Comparison of ENCODE assay signal across 25 mouse cellular contexts in genomic region chr2:60532495-60532894, GRCm38 (mm10). TPM values are rescaled to one million over a fixed set of nuclear protein-coding genes. Genes with fewer than 3 reads are reported as not detected.
DNase-seq lines count a peak whose midpoint lies in the region; ATAC-seq and TF ChIP-seq lines count a peak whose summit lies in the region.
"Had no signal": no experiment of that assay in that cellular context is flagged by ENCODE, and none has a peak within 500 bp of the region (broad histone marks: within the 10 kb centered on the region; RNA-seq: fewer than 3 reads in every experiment).

No protein-coding gene starts in this region.

- H3K36me3 ChIP-seq in hindbrain, postnatal 0 days (ENCODE audit: insufficient read depth, low read length), result no peaks in the 10 kb centered on the region
- H3K36me3 ChIP-seq in hindbrain, embryonic 13.5 days, result no peaks in the 10 kb centered on the region
- H3K36me3 ChIP-seq in lung, embryonic 16.5 days (ENCODE audit: control insufficient read depth, insufficient read depth, low read length), result no peaks in the 10 kb centered on the region
- H3K36me3 ChIP-seq: forebrain, embryonic 10.5 days; heart, embryonic 10.5 days; heart, embryonic 13.5 days; hindbrain, embryonic 15.5 days had no signal

- H3K9ac ChIP-seq in hindbrain, postnatal 0 days (replicated peaks; ENCODE audit: low read length), result no peak overlapping the region
- H3K9ac ChIP-seq in hindbrain, embryonic 13.5 days, result no peak overlapping the region
- no peak overlapping the region for H3K9ac ChIP-seq in lung, embryonic 16.5 days (ENCODE audit: low read length)
- H3K9ac ChIP-seq: forebrain, embryonic 13.5 days; heart, embryonic 13.5 days; hindbrain, embryonic 15.5 days had no signal

- H3K4me3 ChIP-seq in hindbrain, postnatal 0 days (ENCODE audit: low read length), result no peak overlapping the region
- H3K4me3 ChIP-seq in hindbrain, embryonic 13.5 days, result no peak overlapping the region
- H3K4me3 ChIP-seq in lung, embryonic 16.5 days (ENCODE audit: low read length), result no peak overlapping the region
- H3K4me3 ChIP-seq: forebrain, embryonic 10.5 days; forebrain, embryonic 13.5 days; heart, adult 2 months; heart, embryonic 10.5 days; heart, embryonic 13.5 days; hindbrain, embryonic 15.5 days had no signal

- H3K4me2 ChIP-seq in hindbrain, postnatal 0 days (ENCODE audit: low read depth, low read length), result no peak overlapping the region
- no peak overlapping the region for H3K4me2 ChIP-seq in hindbrain, embryonic 13.5 days
- no peak overlapping the region for H3K4me2 ChIP-seq in lung, embryonic 16.5 days (ENCODE audit: low read depth, low read length)
- H3K4me2 ChIP-seq: forebrain, embryonic 13.5 days; heart, embryonic 13.5 days; hindbrain, embryonic 15.5 days had no signal

- peak; percentile 20 for DNase-seq in hindbrain, postnatal 0 days (ENCODE audit: low spot score)
- no peak for DNase-seq in lung, adult 18-20 months
- DNase-seq in brain, adult 2 months (ENCODE audit: low read depth, low spot score), result peak; percentile 8
- DNase-seq in adrenal gland, postnatal 25 days, result no peak
- DNase-seq: adrenal gland, adult 2 months; adrenal gland, postnatal 14 days; cerebellum, adult 18-20 months; cerebellum, adult 9-10 months; cerebellum, postnatal 14 days; gastrocnemius, postnatal 10 days; gastrocnemius, postnatal 36 days; heart, adult 2 months; heart, postnatal 14 days; heart, postnatal 4 days had no signal

- no peak overlapping the region for H3K27ac ChIP-seq in hindbrain, postnatal 0 days
- H3K27ac ChIP-seq in hindbrain, embryonic 13.5 days, result no peak overlapping the region
- H3K27ac ChIP-seq in lung, embryonic 16.5 days (ENCODE audit: low read length), result no peak overlapping the region
- H3K27ac ChIP-seq: forebrain, embryonic 10.5 days; forebrain, embryonic 13.5 days; heart, adult 2 months; heart, embryonic 10.5 days; heart, embryonic 13.5 days; hindbrain, embryonic 15.5 days had no signal

- H3K9me3 ChIP-seq in hindbrain, postnatal 0 days (ENCODE audit: low read length), result no peaks in the 10 kb centered on the region
- no peaks in the 10 kb centered on the region for H3K9me3 ChIP-seq in hindbrain, embryonic 13.5 days
- H3K9me3 ChIP-seq in lung, embryonic 16.5 days (ENCODE audit: control insufficient read depth, low read length), result no peaks in the 10 kb centered on the region
- H3K9me3 ChIP-seq: forebrain, embryonic 10.5 days; forebrain, embryonic 13.5 days; heart, embryonic 10.5 days; heart, embryonic 13.5 days; hindbrain, embryonic 15.5 days had no signal

- H3K4me1 ChIP-seq in hindbrain, postnatal 0 days (ENCODE audit: insufficient read depth, low read length), result no peaks in the 10 kb centered on the region
- H3K4me1 ChIP-seq in hindbrain, embryonic 13.5 days (replicated peaks), result peaks cover 14% of the 10 kb centered on the region; the same call in 1 of the 2 replicates
- H3K4me1 ChIP-seq in lung, embryonic 16.5 days (replicated peaks; ENCODE audit: control insufficient read depth, insufficient read depth, low read length), result peaks cover 2% of the 10 kb centered on the region; the same call in 1 of the 2 replicates
- H3K4me1 ChIP-seq: forebrain, embryonic 10.5 days; forebrain, embryonic 13.5 days; heart, embryonic 10.5 days; heart, embryonic 13.5 days; hindbrain, embryonic 15.5 days had no signal

- 44% methylated on average over 5 of the region's 5 CpGs for WGBS in hindbrain, postnatal 0 days
- WGBS in hindbrain, embryonic 13.5 days, result 43% methylated on average over 5 of the region's 5 CpGs
- 57% methylated on average over 5 of the region's 5 CpGs for WGBS in lung, embryonic 16.5 days

- H3K27me3 ChIP-seq in hindbrain, postnatal 0 days (ENCODE audit: insufficient read depth, low read length), result no peaks in the 10 kb centered on the region
- H3K27me3 ChIP-seq in hindbrain, embryonic 13.5 days, result no peaks in the 10 kb centered on the region
- no peaks in the 10 kb centered on the region for H3K27me3 ChIP-seq in lung, embryonic 16.5 days (ENCODE audit: control insufficient read depth, insufficient read depth, low read depth, low read length)
- H3K27me3 ChIP-seq: forebrain, embryonic 13.5 days; heart, embryonic 13.5 days; hindbrain, embryonic 15.5 days had no signal

- no peak for TF ChIP-seq CTCF in hindbrain, postnatal 0 days (IDR thresholded peaks at IDR 0.05; ENCODE audit: low read depth)

- peak; percentile 79; the same call in 1 of the 2 replicates for ATAC-seq in hindbrain, postnatal 0 days
- no peak for ATAC-seq in hindbrain, embryonic 13.5 days (ENCODE audit: low FRiP score)
- ATAC-seq in lung, embryonic 16.5 days (ENCODE audit: low read depth), result 0 out of 2 replicates have a peak, but pooled peaks have one; percentile 55
- ATAC-seq: CD4-positive, CD25-positive, alpha-beta regulatory T cell, adult 4 months; forebrain, embryonic 13.5 days; forebrain, embryonic 16.5 days; inflammation-experienced regulatory T-cells, adult 6 months had no signal

RNA-seq across cellular contexts. Expression of gene Pla2r1, which starts 20.6 kb away (rescaled TPM):
- total RNA-seq in hindbrain, postnatal 0 days (2014; rRNA removed), result under 0.01 and 0.43 TPM in 2 replicates
- 0.24 and 0.25 TPM in 2 replicates for polyA plus RNA-seq in hindbrain, postnatal 0 days (2015; fragmentation: Nextera tagmentation; extraction: Ambion mirVana)
- 0.66 and 0.97 TPM in 2 replicates for polyA plus RNA-seq in hindbrain, embryonic 13.5 days (2015; fragmentation: Nextera tagmentation; extraction: Ambion mirVana)
- polyA plus RNA-seq in lung, embryonic 16.5 days (2015; fragmentation: Nextera tagmentation; extraction: Ambion mirVana), result 4.2 and 4.3 TPM in 2 replicates
- 3.4 and 4.4 TPM in 2 replicates for total RNA-seq in adrenal gland, postnatal 25 days (2021)
- total RNA-seq: MEL had no signal
- polyA plus RNA-seq: CD4-positive, CD25-positive, alpha-beta regulatory T cell, adult 4 months; inflammation-experienced regulatory T-cells, adult 6 months had no signal

Comparison
In these comparisons a context has a peak if more than half of its experiments do, and no peak if none do; other contexts are left out.
1. DNase-seq: peak in hindbrain, postnatal 0 days (single experiment) and brain, adult 2 months (single experiment); none in lung, adult 18-20 months (0 of 2) and adrenal gland, postnatal 25 days (single experiment).